Mouse (Mus musculus): ENCODE data around the gene Cstf1.
A peak's percentile ranks its signal among the peaks of the same experiment; 100 is the strongest.

Gene Cstf1

GRCm38 (mm10) chr2:172370411-172371223, at the start of gene Cstf1, which contains the start of gene Aurka:
Cstf1 (plus strand) TSS chr2:172370681.
Aurka (minus strand) TSS chr2:172370535.
- DNase-seq (ENCODE audit: low read depth, low spot score): peak; percentile 98

GRCm38 (mm10) chr2:172320878-172321277, 49.6 kb upstream of the Cstf1 start:
- peak; percentile 61 for DNase-seq (ENCODE audit: low read depth, low spot score)

- DNase-seq (ENCODE audit: low read depth, low spot score): no peak
These were observed 42.2 kb upstream of the Cstf1 start for GRCm38 (mm10) chr2:172328248-172328647.

- peak; percentile 71 for DNase-seq (ENCODE audit: low read depth, low spot score)
These were observed 41.3 kb upstream of the Cstf1 start for GRCm38 (mm10) chr2:172329179-172329578.

- no peak for DNase-seq (ENCODE audit: low read depth, low spot score)
These were observed 32.1 kb upstream of the Cstf1 start for GRCm38 (mm10) chr2:172338206-172338942.

GRCm38 (mm10) chr2:172340936-172341335, 29.5 kb upstream of the Cstf1 start:
- DNase-seq (ENCODE audit: low read depth, low spot score): no peak

GRCm38 (mm10) chr2:172341606-172342005, 28.9 kb upstream of the Cstf1 start:
- no peak for DNase-seq (ENCODE audit: low read depth, low spot score)

GRCm38 (mm10) chr2:172343751-172344150, 26.7 kb upstream of the Cstf1 start:
- DNase-seq (ENCODE audit: low read depth, low spot score): no peak

GRCm38 (mm10) chr2:172344669-172345068, 25.8 kb upstream of the Cstf1 start:
- no peak for DNase-seq (ENCODE audit: low read depth, low spot score)

- DNase-seq (ENCODE audit: low read depth, low spot score): peak; percentile 98
These were observed 25.2 kb upstream of the Cstf1 start, which contains the start of gene Fam210b for GRCm38 (mm10) chr2:172345258-172345738. Fam210b (plus strand) TSS chr2:172345565.

- DNase-seq (ENCODE audit: low read depth, low spot score): peak; percentile 21
These were observed 24.2 kb upstream of the Cstf1 start for GRCm38 (mm10) chr2:172346034-172346929.

GRCm38 (mm10) chr2:172346933-172347611, 23.4 kb upstream of the Cstf1 start:
- DNase-seq (ENCODE audit: low read depth, low spot score): no peak

- no peak for DNase-seq (ENCODE audit: low read depth, low spot score)
These were observed 22.1 kb upstream of the Cstf1 start for GRCm38 (mm10) chr2:172348297-172348950.

GRCm38 (mm10) chr2:172349776-172350175, 20.7 kb upstream of the Cstf1 start:
- DNase-seq (ENCODE audit: low read depth, low spot score): peak; percentile 33

- no peak for DNase-seq (ENCODE audit: low read depth, low spot score)
These were observed 19.7 kb upstream of the Cstf1 start for GRCm38 (mm10) chr2:172350773-172351172.

- no peak for DNase-seq (ENCODE audit: low read depth, low spot score)
These were observed 17.3 kb upstream of the Cstf1 start for GRCm38 (mm10) chr2:172353218-172353617.

- DNase-seq (ENCODE audit: low read depth, low spot score): no peak
These were observed 15.7 kb upstream of the Cstf1 start for GRCm38 (mm10) chr2:172354761-172355160.

GRCm38 (mm10) chr2:172355833-172356232, 14.6 kb upstream of the Cstf1 start:
- DNase-seq (ENCODE audit: low read depth, low spot score): no peak

GRCm38 (mm10) chr2:172363176-172363575, 7.3 kb upstream of the Cstf1 start:
- DNase-seq (ENCODE audit: low read depth, low spot score): no peak

GRCm38 (mm10) chr2:172371258-172371657, 777 bp downstream of the Cstf1 start:
- no peak for DNase-seq (ENCODE audit: low read depth, low spot score)
